Mouse (Mus musculus) central nervous system, embryonic 11.5 days (tissue): ENCODE data around the gene Bud31. TPM values are rescaled to one million over a fixed set of nuclear protein-coding genes. Genes with fewer than 3 reads are reported as not detected.

Source experiments
- polyA plus RNA-seq: library from polyadenylated mRNA; depleted of rRNA; stranded (reverse); fragments of >200 nt; gene quantifications from 2 replicates; pipeline ENCODE4 v1.2.3, GENCODE M21; 2012; rRNA removed

Bud31 gene
- 194 and 448 TPM in 2 replicates for polyA plus RNA-seq

DNA sequence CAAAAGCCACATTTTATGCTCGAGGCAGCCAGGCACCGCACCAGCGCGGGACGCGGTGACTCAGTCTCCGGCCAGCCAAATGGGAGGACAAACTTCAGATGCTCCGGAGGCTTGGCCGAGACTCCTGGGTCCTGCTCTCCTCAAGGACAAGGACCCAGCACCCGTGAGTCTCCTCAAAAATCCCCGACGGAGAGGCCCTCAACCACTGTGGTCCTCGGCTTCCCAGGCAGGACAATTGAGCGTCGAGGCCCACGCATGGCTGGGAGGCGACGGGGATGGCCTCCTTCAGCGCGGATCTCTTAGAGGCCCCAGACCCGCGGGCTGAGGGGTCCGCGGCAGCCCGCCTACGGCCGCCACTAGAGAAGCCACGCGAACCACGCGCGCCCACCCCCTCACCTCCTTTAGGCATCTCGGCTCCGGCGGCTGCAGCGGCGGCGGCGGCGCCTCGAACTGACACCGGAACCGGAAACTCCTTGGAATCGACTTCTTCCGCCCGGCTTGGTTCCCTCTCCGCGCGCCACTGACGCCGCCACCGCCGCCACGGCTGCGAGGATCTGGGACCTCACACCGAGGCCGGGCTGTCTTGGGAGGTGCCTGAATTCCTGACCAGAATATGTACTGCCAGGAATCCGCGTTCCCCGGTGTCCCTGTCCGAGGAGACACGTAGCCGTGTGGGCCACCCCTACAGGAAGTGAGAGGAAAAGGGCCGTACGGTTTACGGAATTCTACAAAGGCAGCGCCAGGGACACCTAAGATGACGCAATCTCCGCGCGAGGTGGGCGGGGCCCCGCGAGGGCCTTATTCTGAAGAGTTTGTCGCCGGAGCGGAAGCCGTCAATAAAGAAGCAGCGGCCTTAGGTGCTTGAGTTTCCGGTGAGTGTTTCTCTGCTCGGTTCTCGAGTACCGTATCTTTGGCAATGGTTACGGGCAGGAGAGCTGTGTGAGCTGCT, at the start of gene Bud31, which contains the start of gene Pdap1:
Bud31 (plus strand) TSS at position 792 of the 949 bp plus-strand sequence.
Pdap1 (minus strand) TSS at position 668 of the 949 bp plus-strand sequence.

DNA sequence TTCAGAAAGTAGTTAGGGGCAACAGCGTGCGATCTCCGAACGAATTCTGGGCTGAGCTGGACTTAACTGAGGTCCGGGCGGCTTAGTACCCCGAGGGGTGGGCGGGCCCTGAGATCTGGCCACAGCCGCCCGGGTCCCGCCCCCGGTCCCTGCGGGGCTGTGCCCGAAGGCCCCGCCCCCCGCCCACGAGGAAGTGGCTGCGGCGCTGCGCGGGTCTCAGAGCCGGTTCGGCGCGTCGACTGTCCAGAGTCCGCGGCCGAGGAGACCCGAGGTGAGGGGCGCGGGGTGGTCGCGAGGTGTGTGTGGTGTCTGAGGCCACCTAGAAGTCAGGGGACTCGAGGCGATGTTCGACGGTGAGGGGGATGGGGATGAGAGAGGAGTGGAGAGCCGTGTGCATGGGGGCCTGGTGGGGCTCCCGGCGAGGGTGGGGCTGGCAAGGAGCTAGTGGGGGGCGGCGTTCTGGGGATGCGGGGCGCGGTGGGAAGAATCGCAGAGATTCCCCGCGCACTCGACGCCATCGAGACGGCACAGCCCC, 26.0 kb upstream of the Bud31 start, which contains the start of gene Arpc1b:
Arpc1b (plus strand) TSS at position 145 of the 535 bp plus-strand sequence.

GRCm38 (mm10) chr5:145166536-145167305, 26.6 kb downstream of the Bud31 start, which contains the start of the genes Ptcd1 and Cpsf4:
Gene Ptcd1 (minus strand): TSS chr5:145167108.
Gene Cpsf4 (plus strand): TSS chr5:145167213.

DNA sequence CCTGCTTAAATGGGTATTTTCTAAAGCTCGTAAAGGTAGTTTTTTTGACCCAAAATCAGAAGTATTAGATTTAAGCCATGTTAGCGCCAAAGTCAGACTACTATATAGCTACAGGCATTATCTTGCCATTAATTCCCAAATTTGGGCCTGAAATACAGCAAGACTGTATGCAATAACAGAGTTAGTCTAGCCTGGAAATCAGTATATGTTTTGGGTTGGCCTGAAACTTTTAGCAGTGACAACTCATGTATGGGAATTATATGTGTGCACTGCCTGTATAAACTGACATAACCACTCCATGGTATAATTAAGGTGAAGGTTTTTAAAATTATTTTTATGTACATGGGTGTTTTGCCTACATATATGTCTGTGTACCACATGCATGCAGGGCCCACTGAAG, 51.8 kb downstream of the Bud31 start, which contains the start of gene Atp5j2:
Atp5j2 (minus strand) TSS at position 101 of the 400 bp plus-strand sequence.

Other genes starting within 250 kb of the Bud31 start
- 18.4 and 26.0 TPM in 2 replicates for gene Smurf1, start 174.5 kb upstream of the Bud31 start, polyA plus RNA-seq
- not detected in 2 replicates for gene Gm4871, start 107.6 kb upstream of the Bud31 start, polyA plus RNA-seq
- not detected in 2 replicates for gene 1700018F24Rik, start 97.4 kb upstream of the Bud31 start, polyA plus RNA-seq
- 112 and 159 TPM in 2 replicates for gene Arpc1a, start 56.5 kb upstream of the Bud31 start, polyA plus RNA-seq
- 0.05 TPM in 1 of 2 replicates, not detected in the other for gene Kpna7, start 56.3 kb upstream of the Bud31 start, polyA plus RNA-seq
- gene Arpc1b, start 26.1 kb upstream of the Bud31 start, polyA plus RNA-seq: 53.9 and 97.4 TPM in 2 replicates
- 156 and 235 TPM in 2 replicates for gene Pdap1, start 124 bp upstream of the Bud31 start, polyA plus RNA-seq
- gene Ptcd1, start 26.7 kb downstream of the Bud31 start, polyA plus RNA-seq: 11.6 and 14.5 TPM in 2 replicates
- 73.0 and 79.8 TPM in 2 replicates for gene Cpsf4, start 26.9 kb downstream of the Bud31 start, polyA plus RNA-seq
- 372 and 404 TPM in 2 replicates for gene Atp5j2, start 51.7 kb downstream of the Bud31 start, polyA plus RNA-seq
- 4.7 and 5.0 TPM in 2 replicates for gene Zkscan14, start 61.5 kb downstream of the Bud31 start, polyA plus RNA-seq
- gene Zkscan5, start 64.2 kb downstream of the Bud31 start, polyA plus RNA-seq: 9.9 and 13.2 TPM in 2 replicates
- gene Zfp655, start 91.4 kb downstream of the Bud31 start, polyA plus RNA-seq: 13.4 and 21.9 TPM in 2 replicates
- gene Zscan25, start 140.1 kb downstream of the Bud31 start, polyA plus RNA-seq: 14.8 and 17.6 TPM in 2 replicates
- not detected in 2 replicates for gene Cyp3a57, start 204.9 kb downstream of the Bud31 start, polyA plus RNA-seq